Comparison of ENCODE assay signal across 9 mouse cellular contexts in the genomic region with DNA sequence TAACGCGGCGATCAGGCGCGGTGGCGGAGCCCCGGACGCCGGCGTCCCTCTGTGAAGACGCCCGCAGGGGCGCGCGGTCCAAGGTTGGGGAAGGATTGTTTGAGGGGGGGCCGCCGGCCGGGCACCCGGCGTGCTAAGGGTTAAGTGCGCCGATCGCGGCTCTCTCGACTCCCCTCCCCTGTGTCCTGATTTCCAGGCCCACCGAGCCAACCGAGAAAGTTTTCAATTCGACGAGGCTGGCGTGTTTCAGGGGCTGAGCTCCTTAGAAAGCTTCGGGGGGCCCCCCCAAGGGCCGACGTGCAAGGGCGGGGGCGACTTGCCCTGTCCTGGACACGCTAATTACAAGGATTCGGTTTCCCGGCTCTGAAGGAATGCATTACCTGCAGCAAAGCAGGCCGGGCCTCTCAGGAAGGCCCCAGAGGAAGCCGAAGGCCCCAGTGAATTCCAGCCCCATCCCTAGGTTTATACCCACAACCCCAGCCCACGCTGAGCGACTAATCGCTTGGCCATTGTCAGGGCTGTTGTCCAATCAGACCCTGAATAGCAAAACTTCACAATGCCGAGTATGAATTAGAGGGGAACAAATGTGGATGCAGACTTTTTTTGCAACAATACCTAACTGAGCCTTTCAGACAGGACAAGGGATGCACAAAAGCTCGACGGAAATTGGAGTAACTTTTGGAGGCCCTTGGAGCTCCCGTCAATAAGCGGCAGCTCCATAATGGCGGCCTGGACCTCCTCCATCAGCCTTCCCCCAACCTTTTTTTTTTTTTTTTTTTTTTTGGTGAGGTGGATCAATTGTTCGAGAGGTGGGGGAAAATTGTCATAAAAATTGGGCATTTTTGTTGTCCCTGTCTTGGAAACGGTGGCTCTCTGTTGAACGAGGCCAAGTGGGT.
A peak's percentile ranks its signal among the peaks of the same experiment; 100 is the strongest.
DNase-seq lines count a peak whose midpoint lies in the region; ATAC-seq and TF ChIP-seq lines count a peak whose summit lies in the region.
"Had no signal": no experiment of that assay in that cellular context is flagged by ENCODE, and none has a peak within 500 bp of the region (broad histone marks: within the 10 kb centered on the region; RNA-seq: fewer than 3 reads in every experiment).

No protein-coding gene starts in this region.

- H3K27ac ChIP-seq in kidney, embryonic 15.5 days, result no peak overlapping the region
- H3K27ac ChIP-seq in intestine, embryonic 14.5 days (ENCODE audit: low read depth), result no peak overlapping the region
- no peak overlapping the region for H3K27ac ChIP-seq in neural tube, embryonic 13.5 days (replicated peaks)
- H3K27ac ChIP-seq in cerebellum, adult 2 months (ENCODE audit: insufficient read depth, low read length), result no peak overlapping the region
- H3K27ac ChIP-seq: liver, embryonic 14.5 days had no signal

- peaks cover 16% of the 10 kb centered on the region; the same call in 1 of the 2 replicates for H3K4me1 ChIP-seq in kidney, embryonic 15.5 days
- H3K4me1 ChIP-seq in intestine, embryonic 14.5 days (replicated peaks; ENCODE audit: control insufficient read depth, insufficient read depth, low read length), result no peaks in the 10 kb centered on the region
- H3K4me1 ChIP-seq in neural tube, embryonic 13.5 days (replicated peaks), result peaks cover 17% of the 10 kb centered on the region
- H3K4me1 ChIP-seq in cerebellum, adult 2 months (ENCODE audit: control insufficient read depth, insufficient read depth, low read length), result no peaks in the 10 kb centered on the region

- TF ChIP-seq POLR2A in cerebellum, adult 2 months (IDR thresholded peaks at IDR 0.05; ENCODE audit: borderline replicate concordance, insufficient read depth, low read length), result no peak

- no peak for DNase-seq in kidney, postnatal 36 days
- peak; percentile 78 for DNase-seq in embryo, embryonic 11 days
- peak; percentile 68 for DNase-seq in intestine, embryonic 14.5 days (ENCODE audit: low spot score)
- DNase-seq in c-Kit-positive CD71-positive TER-119-positive erythroid progenitor cells, embryonic 14.5 days (ENCODE audit: low spot score), result no peak
- no peak for DNase-seq in thymus, postnatal 0 days (ENCODE audit: low spot score)
- DNase-seq in cerebellum, adult 2 months, result no peak

- WGBS in kidney, embryonic 15.5 days, result 1% methylated on average over 52 of the region's 52 CpGs
- WGBS in intestine, embryonic 14.5 days, result 4% methylated on average over 52 of the region's 52 CpGs
- 2% methylated on average over 52 of the region's 52 CpGs for WGBS in neural tube, embryonic 13.5 days
- 1% methylated on average over 52 of the region's 52 CpGs for WGBS in cerebellum, adult 2 months

- H3K27me3 ChIP-seq in kidney, embryonic 15.5 days, result peaks cover 99% of the 10 kb centered on the region
- H3K27me3 ChIP-seq in intestine, embryonic 14.5 days (replicated peaks; ENCODE audit: control insufficient read depth, insufficient read depth, low read length), result peaks cover 97% of the 10 kb centered on the region
- H3K27me3 ChIP-seq in neural tube, embryonic 13.5 days, result peaks cover 99% of the 10 kb centered on the region
- peaks cover 13% of the 10 kb centered on the region; the same call in 1 of the 2 replicates for H3K27me3 ChIP-seq in cerebellum, adult 2 months (ENCODE audit: control insufficient read depth, insufficient read depth, low read length)

- no peak; the same call in 1 of the 2 replicates for ATAC-seq in kidney, embryonic 15.5 days (replicated peaks; ENCODE audit: low FRiP score)
- ATAC-seq in intestine, embryonic 14.5 days (replicated peaks; ENCODE audit: low FRiP score, low TSS enrichment, low read depth), result no peak
- no peak for ATAC-seq in neural tube, embryonic 13.5 days (ENCODE audit: low read depth)

- H3K4me3 ChIP-seq in kidney, embryonic 15.5 days (replicated peaks), result peak overlapping the region; percentile 16
- H3K4me3 ChIP-seq in intestine, embryonic 14.5 days (ENCODE audit: low read depth, low read length), result no peak overlapping the region
- H3K4me3 ChIP-seq in neural tube, embryonic 13.5 days, result no peak overlapping the region
- no peak overlapping the region for H3K4me3 ChIP-seq in cerebellum, adult 2 months (replicated peaks; ENCODE audit: insufficient read depth, low read depth, low read length)

- H3K9ac ChIP-seq in kidney, embryonic 15.5 days, result no peak overlapping the region
- H3K9ac ChIP-seq in intestine, embryonic 14.5 days (ENCODE audit: low read length), result no peak overlapping the region
- no peak overlapping the region for H3K9ac ChIP-seq in neural tube, embryonic 13.5 days
- H3K9ac ChIP-seq: liver, embryonic 14.5 days had no signal

- TF ChIP-seq CTCF in cerebellum, adult 2 months (IDR thresholded peaks at IDR 0.05; ENCODE audit: borderline replicate concordance, insufficient read depth, low read depth, low read length), result no peak

- no peaks in the 10 kb centered on the region for H3K36me3 ChIP-seq in kidney, embryonic 15.5 days
- no peaks in the 10 kb centered on the region for H3K36me3 ChIP-seq in intestine, embryonic 14.5 days (ENCODE audit: control insufficient read depth, insufficient read depth, low read length)
- no peaks in the 10 kb centered on the region for H3K36me3 ChIP-seq in neural tube, embryonic 13.5 days

- H3K9me3 ChIP-seq in kidney, embryonic 15.5 days (replicated peaks), result no peaks in the 10 kb centered on the region
- no peaks in the 10 kb centered on the region for H3K9me3 ChIP-seq in intestine, embryonic 14.5 days (ENCODE audit: control insufficient read depth, low read length)
- H3K9me3 ChIP-seq in neural tube, embryonic 13.5 days, result no peaks in the 10 kb centered on the region

- peak overlapping the region; percentile 40 for H3K4me2 ChIP-seq in kidney, embryonic 15.5 days
- H3K4me2 ChIP-seq in intestine, embryonic 14.5 days (ENCODE audit: low read length), result peak overlapping the region; percentile 30
- peak overlapping the region; percentile 27 for H3K4me2 ChIP-seq in neural tube, embryonic 13.5 days

Comparison
In these comparisons a context has a peak if more than half of its experiments do, and no peak if none do; other contexts are left out.
1. DNase-seq: peak in embryo, embryonic 11 days (single experiment) and intestine, embryonic 14.5 days (single experiment); none in kidney, postnatal 36 days (0 of 2), c-Kit-positive CD71-positive TER-119-positive erythroid progenitor cells, embryonic 14.5 days (single experiment), thymus, postnatal 0 days (single experiment) and cerebellum, adult 2 months (0 of 2).
2. Peak in every context shown above with its lines, with median percentiles within 50 percentile points of each other: H3K4me2 ChIP-seq.